Mouse (Mus musculus) heart, postnatal 36 days (tissue): ENCODE measurements around the gene Tspan1. TPM values are rescaled to one million over a fixed set of nuclear protein-coding genes. Genes with fewer than 3 reads are reported as not detected.

Experiments used
- DNase-seq, 2 experiments: peaks; one replicate each; pipeline ENCODE4 v3.0.0; 2021 to 2022
- intact Hi-C: fragments of 180-260 bp; cut with DNase I; formaldehyde crosslinking; loops from one replicate; pipeline ENCODE4 v1.15.1; 2025
- total RNA-seq, 2 experiments: library from RNA; stranded (reverse); gene quantifications; 2 replicates each; pipeline ENCODE4 v1.2.3; 2021

The Tspan1 gene
- total RNA-seq, 2 experiments from 2014 or later = not detected

GRCm38 (mm10) chr4:116169353-116169672, 1.9 kb upstream of the Tspan1 start:
- no peak for DNase-seq
- intact Hi-C loops = loop anchor here (1.0 to 10.0 kb wide), 4 partner anchors 113 to 293 kb away; partner anchors contain the start of gene Mast2

GRCm38 (mm10) chr4:116168617-116169352, 1.4 kb upstream of the Tspan1 start:
- intact Hi-C loops = loop anchor here (1.0 to 10.0 kb wide), 4 partner anchors 114 to 294 kb away; partner anchors contain the start of gene Mast2

GRCm38 (mm10) chr4:116165708-116166407, 1.5 kb downstream of the Tspan1 start:
- intact Hi-C loops = loop anchor here (5.0 to 10.0 kb wide), 3 partner anchors 171 to 296 kb away; partner anchors contain the start of gene Mast2
- DNase-seq = no peak

More at GRCm38 (mm10) chr4:116168617-116169352, 1.4 kb upstream of the Tspan1 start:
- DNase-seq = peak; percentile 73 to 85

- intact Hi-C loops = loop anchor here (5.0 to 10.0 kb wide), 4 partner anchors 172 to 392 kb away; partner anchors contain the start of genes Gpbp1l1, Mast2 and Tmem69
- no peak for DNase-seq
These were observed 2.4 kb downstream of the Tspan1 start for GRCm38 (mm10) chr4:116164759-116165554.

- intact Hi-C loops = loop anchor here (5.0 to 10.0 kb wide), 2 partner anchors 283 to 395 kb away; partner anchors contain the start of genes Gpbp1l1 and Tmem69
These were observed 5.3 kb downstream of the Tspan1 start for GRCm38 (mm10) chr4:116162142-116162541.

GRCm38 (mm10) chr4:116160769-116161168, 6.6 kb downstream of the Tspan1 start:
- DNase-seq = no peak
- intact Hi-C loops = loop anchor here (5.0 to 10.0 kb wide), 2 partner anchors 284 to 397 kb away; partner anchors contain the start of genes Gpbp1l1 and Tmem69

More at GRCm38 (mm10) chr4:116162142-116162541, 5.3 kb downstream of the Tspan1 start:
- DNase-seq = no peak

GRCm38 (mm10) chr4:116159912-116160311, 7.5 kb downstream of the Tspan1 start:
- DNase-seq = no peak
- intact Hi-C loops = loop anchor here (5.0 to 10.0 kb wide), 2 partner anchors 285 to 397 kb away; partner anchors contain the start of genes Gpbp1l1 and Tmem69

- intact Hi-C loops = no loop called here
- no peak for DNase-seq
These were observed 9.5 kb downstream of the Tspan1 start for GRCm38 (mm10) chr4:116157882-116158281.

- intact Hi-C loops = no loop called here
- no peak for DNase-seq
These were observed 14.7 kb downstream of the Tspan1 start for GRCm38 (mm10) chr4:116152702-116153101.

- intact Hi-C loops = no loop called here
- DNase-seq = no peak
These were observed 16.2 kb downstream of the Tspan1 start, which contains the start of gene Lurap1 for GRCm38 (mm10) chr4:116151238-116151637. Gene Lurap1 (minus strand): TSS chr4:116151338.

GRCm38 (mm10) chr4:116150862-116151221, 16.6 kb downstream of the Tspan1 start:
- intact Hi-C loops = no loop called here
- DNase-seq = no peak

- intact Hi-C loops = no loop called here
- peak; percentile 75 to 80 for DNase-seq
These were observed 17.1 kb downstream of the Tspan1 start for GRCm38 (mm10) chr4:116150156-116150861.

GRCm38 (mm10) chr4:116149812-116150155, 17.6 kb downstream of the Tspan1 start:
- no peak for DNase-seq
- intact Hi-C loops = loop anchor here (2.0 kb wide), 1 partner anchor 75 kb away; the partner anchor contains the start of genes Lrrc41 and Uqcrh

GRCm38 (mm10) chr4:116143891-116144717, 23.3 kb downstream of the Tspan1 start:
- DNase-seq = peak; percentile 75 to 79
- intact Hi-C loops = no loop called here

- no peak for DNase-seq
- intact Hi-C loops = no loop called here
These were observed 24.0 kb downstream of the Tspan1 start for GRCm38 (mm10) chr4:116143317-116143811.

- DNase-seq = no peak
- intact Hi-C loops = no loop called here
These were observed 25.1 kb downstream of the Tspan1 start for GRCm38 (mm10) chr4:116142269-116142668.

GRCm38 (mm10) chr4:116141736-116142135, 25.7 kb downstream of the Tspan1 start:
- intact Hi-C loops = no loop called here
- DNase-seq = no peak

- DNase-seq = no peak
- intact Hi-C loops = no loop called here
These were observed 26.4 kb downstream of the Tspan1 start for GRCm38 (mm10) chr4:116140801-116141574.
